Mouse (Mus musculus): ENCODE measurements around the gene Hnrnpl. TPM values are rescaled to one million over a fixed set of nuclear protein-coding genes. Genes with fewer than 3 reads are reported as not detected.

Gene Hnrnpl
- polyA plus RNA-seq, 1 experiment from 2014 or later: 254 TPM

- WGBS: 74% methylated on average over 4 of the region's 4 CpGs
- no peak overlapping the region for H3K27ac ChIP-seq (ENCODE audit: low read depth)
- TF ChIP-seq CTCF (IDR thresholded peaks at IDR 0.05; ENCODE audit: low read depth): no peak
- peaks cover 100% of the 10 kb centered on the region for H3K36me3 ChIP-seq (ENCODE audit: insufficient read depth)
- ATAC-seq (ENCODE audit: insufficient read depth): no peak
- no peaks in the 10 kb centered on the region for H3K27me3 ChIP-seq (ENCODE audit: insufficient read depth, low read length)
- no peak for DNase-seq
- no peak overlapping the region for H3K9ac ChIP-seq
- no peak overlapping the region for H3K4me2 ChIP-seq
- 0 out of 2 replicates have a peak, but pooled peaks cover 3% of the 10 kb centered on the region for H3K4me1 ChIP-seq (ENCODE audit: insufficient read depth)
- H3K9me3 ChIP-seq (ENCODE audit: low read depth, low read length): no peaks in the 10 kb centered on the region
- H3K4me3 ChIP-seq (ENCODE audit: low read depth, low read length): no peak overlapping the region
These were observed 9.6 kb downstream of the Hnrnpl start for GRCm38 (mm10) chr7:28817957-28818356.

GRCm38 (mm10) chr7:28818436-28818835, 10.1 kb downstream of the Hnrnpl start:
- H3K4me3 ChIP-seq (ENCODE audit: low read depth, low read length): no peak overlapping the region
- no peaks in the 10 kb centered on the region for H3K27me3 ChIP-seq (ENCODE audit: insufficient read depth, low read length)
- ATAC-seq (ENCODE audit: insufficient read depth): no peak
- H3K27ac ChIP-seq (ENCODE audit: low read depth): no peak overlapping the region
- 83% methylated on average over 18 of the region's 18 CpGs for WGBS
- H3K9me3 ChIP-seq (ENCODE audit: low read depth, low read length): no peaks in the 10 kb centered on the region
- no peak for TF ChIP-seq CTCF (IDR thresholded peaks at IDR 0.05; ENCODE audit: low read depth)
- H3K4me1 ChIP-seq (ENCODE audit: insufficient read depth): 0 out of 2 replicates have a peak, but pooled peaks cover 2% of the 10 kb centered on the region
- no peak overlapping the region for H3K9ac ChIP-seq
- no peak for DNase-seq
- no peak overlapping the region for H3K4me2 ChIP-seq
- H3K36me3 ChIP-seq (ENCODE audit: insufficient read depth): peaks cover 97% of the 10 kb centered on the region

- TF ChIP-seq CTCF (IDR thresholded peaks at IDR 0.05; ENCODE audit: low read depth): no peak
- Histone ChIP-seq H3K36me3 (ENCODE audit: insufficient read depth) (peaks cover 92% of the 10 kb centered on the region), H3K4me3 (ENCODE audit: low read depth, low read length) (no peak overlapping the region), H3K27me3 (ENCODE audit: insufficient read depth, low read length) (no peaks in the 10 kb centered on the region), H3K4me2 (no peak overlapping the region), H3K9ac (no peak overlapping the region), H3K9me3 (ENCODE audit: low read depth, low read length) (no peaks in the 10 kb centered on the region), H3K27ac (ENCODE audit: low read depth) (no peak overlapping the region), H3K4me1 (ENCODE audit: insufficient read depth) (no peaks in the 10 kb centered on the region)
- no peak for DNase-seq
- 81% methylated on average over 4 of the region's 4 CpGs for WGBS
- ATAC-seq (ENCODE audit: insufficient read depth): no peak
These were observed 10.6 kb downstream of the Hnrnpl start for GRCm38 (mm10) chr7:28818861-28819452.

- no peak overlapping the region for H3K4me2 ChIP-seq
- no peak for TF ChIP-seq CTCF (IDR thresholded peaks at IDR 0.05; ENCODE audit: low read depth)
- no peaks in the 10 kb centered on the region for H3K4me1 ChIP-seq (ENCODE audit: insufficient read depth)
- no peaks in the 10 kb centered on the region for H3K27me3 ChIP-seq (ENCODE audit: insufficient read depth, low read length)
- ATAC-seq (ENCODE audit: insufficient read depth) (no peak), DNase-seq (no peak)
- H3K4me3 ChIP-seq (ENCODE audit: low read depth, low read length): no peak overlapping the region
- H3K9ac ChIP-seq: no peak overlapping the region
- peaks cover 85% of the 10 kb centered on the region for H3K36me3 ChIP-seq (ENCODE audit: insufficient read depth)
- 84% methylated on average over 4 of the region's 4 CpGs for WGBS
- no peaks in the 10 kb centered on the region for H3K9me3 ChIP-seq (ENCODE audit: low read depth, low read length)
- H3K27ac ChIP-seq (ENCODE audit: low read depth): no peak overlapping the region
These were observed 11.2 kb downstream of the Hnrnpl start for GRCm38 (mm10) chr7:28819571-28819970.

GRCm38 (mm10) chr7:28820358-28821260, 12.3 kb downstream of the Hnrnpl start:
- no peak overlapping the region for H3K4me2 ChIP-seq
- no peak for ATAC-seq (ENCODE audit: insufficient read depth)
- no peak overlapping the region for H3K9ac ChIP-seq
- no peaks in the 10 kb centered on the region for H3K27me3 ChIP-seq (ENCODE audit: insufficient read depth, low read length)
- no peak for DNase-seq
- H3K4me1 ChIP-seq (ENCODE audit: insufficient read depth): no peaks in the 10 kb centered on the region
- no peak overlapping the region for H3K4me3 ChIP-seq (ENCODE audit: low read depth, low read length)
- 66% methylated on average over 12 of the region's 12 CpGs for WGBS
- no peak for TF ChIP-seq CTCF (IDR thresholded peaks at IDR 0.05; ENCODE audit: low read depth)
- 0 out of 2 replicates have a peak overlapping the region, but pooled peaks have one; percentile 21 for H3K27ac ChIP-seq (ENCODE audit: low read depth)
- no peaks in the 10 kb centered on the region for H3K9me3 ChIP-seq (ENCODE audit: low read depth, low read length)
- H3K36me3 ChIP-seq (ENCODE audit: insufficient read depth): peaks cover 75% of the 10 kb centered on the region

GRCm38 (mm10) chr7:28821261-28821831, 13.0 kb downstream of the Hnrnpl start:
- H3K27ac ChIP-seq (ENCODE audit: low read depth): peak overlapping the region; percentile 8; the same call in 1 of the 2 replicates
- no peak for ATAC-seq (ENCODE audit: insufficient read depth)
- H3K27me3 ChIP-seq (ENCODE audit: insufficient read depth, low read length): no peaks in the 10 kb centered on the region
- H3K4me2 ChIP-seq: no peak overlapping the region
- DNase-seq: no peak
- H3K9ac ChIP-seq: no peak overlapping the region
- H3K4me1 ChIP-seq (ENCODE audit: insufficient read depth): no peaks in the 10 kb centered on the region
- TF ChIP-seq CTCF (IDR thresholded peaks at IDR 0.05; ENCODE audit: low read depth): no peak
- peaks cover 68% of the 10 kb centered on the region for H3K36me3 ChIP-seq (ENCODE audit: insufficient read depth)
- no peaks in the 10 kb centered on the region for H3K9me3 ChIP-seq (ENCODE audit: low read depth, low read length)
- no peak overlapping the region for H3K4me3 ChIP-seq (ENCODE audit: low read depth, low read length)
- 67% methylated on average over 10 of the region's 10 CpGs for WGBS

- peaks cover 59% of the 10 kb centered on the region for H3K36me3 ChIP-seq (ENCODE audit: insufficient read depth)
- no peak overlapping the region for H3K9ac ChIP-seq
- H3K27me3 ChIP-seq (ENCODE audit: insufficient read depth, low read length): no peaks in the 10 kb centered on the region
- 57% methylated on average over 1 of the region's 1 CpGs for WGBS
- no peak for ATAC-seq (ENCODE audit: insufficient read depth)
- TF ChIP-seq CTCF (IDR thresholded peaks at IDR 0.05; ENCODE audit: low read depth): no peak
- no peak overlapping the region for H3K4me2 ChIP-seq
- H3K9me3 ChIP-seq (ENCODE audit: low read depth, low read length): no peaks in the 10 kb centered on the region
- DNase-seq: no peak
- peak overlapping the region; percentile 30; the same call in 1 of the 2 replicates for H3K27ac ChIP-seq (ENCODE audit: low read depth)
- no peaks in the 10 kb centered on the region for H3K4me1 ChIP-seq (ENCODE audit: insufficient read depth)
- no peak overlapping the region for H3K4me3 ChIP-seq (ENCODE audit: low read depth, low read length)
These were observed 14.2 kb downstream of the Hnrnpl start for GRCm38 (mm10) chr7:28822556-28822955.
